Mouse (Mus musculus) adrenal gland, postnatal 10 days (tissue): ENCODE results near the gene Nfkbil1. TPM values are rescaled to one million over a fixed set of nuclear protein-coding genes. Genes with fewer than 3 reads are reported as not detected.

Source experiments
- DNase-seq: peaks from one replicate; pipeline ENCODE4 v3.0.0; 2021; ENCODE audit warnings: mixed read lengths
- total RNA-seq, 2 experiments: library from RNA; stranded (reverse); gene quantifications; 2 replicates each; pipeline ENCODE4 v1.2.3; 2021

Nfkbil1 gene
- total RNA-seq, 2 experiments from 2014 or later: 17.3 to 17.5 TPM

GRCm38 (mm10) chr17:35202442-35202841, 33.1 kb downstream of the Nfkbil1 start:
- DNase-seq: no peak

DNA sequence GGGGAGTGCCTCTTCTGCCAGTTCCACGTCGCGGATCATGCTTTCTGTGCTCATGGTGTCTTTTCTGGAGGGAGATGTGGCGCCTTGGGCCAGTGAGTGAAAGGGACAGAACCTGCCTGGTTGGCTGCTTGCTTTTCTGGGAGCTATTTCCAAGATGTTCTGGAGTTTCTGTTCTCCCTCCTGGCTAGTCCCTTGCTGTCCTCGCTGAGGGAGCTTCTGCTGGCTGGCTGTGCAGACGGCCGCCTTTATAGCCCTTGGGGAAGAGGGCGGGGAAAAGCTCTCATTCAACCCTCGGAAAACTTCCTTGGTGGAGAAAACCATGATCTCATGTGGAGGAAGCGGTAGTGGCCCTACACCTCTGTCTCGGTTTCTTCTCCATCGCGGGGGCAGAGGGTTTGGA, 33.8 kb downstream of the Nfkbil1 start, which contains the start of gene Tnf:
Tnf (minus strand) TSS at position 221 of the 400 bp plus-strand sequence.
- DNase-seq: peak; percentile 53

DNA sequence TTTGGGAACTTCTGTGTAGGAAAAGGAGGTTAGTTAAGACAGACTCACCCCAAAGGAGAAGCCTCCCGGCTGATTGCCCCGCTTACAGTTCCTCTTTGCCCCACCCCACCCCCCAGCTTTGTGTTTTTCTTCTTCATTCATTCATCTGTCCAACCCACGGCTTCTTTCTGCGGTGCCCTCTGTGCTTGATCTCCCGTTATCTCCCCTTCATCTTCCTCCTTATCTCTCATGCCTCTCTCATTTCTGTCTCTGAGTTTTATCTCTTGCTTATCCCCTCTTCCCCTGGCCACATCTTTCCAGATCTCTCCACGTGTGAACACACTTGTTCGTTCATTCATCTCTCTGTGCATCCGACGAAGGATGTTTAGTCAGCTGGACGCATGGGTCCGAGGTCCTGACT, 34.5 kb downstream of the Nfkbil1 start:
- DNase-seq: no peak

- DNase-seq: no peak
Measured at GRCm38 (mm10) chr17:35200398-35200797, 35.2 kb downstream of the Nfkbil1 start.

GRCm38 (mm10) chr17:35198946-35199345, 36.6 kb downstream of the Nfkbil1 start:
- no peak for DNase-seq

DNA sequence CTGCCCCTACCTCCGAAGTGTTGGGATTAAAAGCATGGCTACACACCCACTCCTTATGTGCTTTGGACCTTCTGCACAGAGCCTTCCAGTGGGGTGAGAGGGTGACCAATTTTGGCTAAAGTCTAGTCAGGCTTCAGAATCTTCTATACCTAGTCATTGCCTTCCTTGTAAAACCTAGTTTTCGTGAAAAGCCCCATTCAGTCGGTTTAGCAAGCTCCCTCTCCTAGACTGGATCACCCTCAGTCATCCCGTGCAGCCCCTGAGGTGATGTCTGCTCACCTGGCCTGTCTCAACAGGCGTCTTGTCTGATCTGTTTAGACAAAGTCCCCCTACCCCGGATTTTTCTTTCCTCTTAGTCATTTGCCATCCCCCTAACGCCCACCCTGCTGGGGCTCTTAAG, 37.6 kb downstream of the Nfkbil1 start:
- no peak for DNase-seq

DNA sequence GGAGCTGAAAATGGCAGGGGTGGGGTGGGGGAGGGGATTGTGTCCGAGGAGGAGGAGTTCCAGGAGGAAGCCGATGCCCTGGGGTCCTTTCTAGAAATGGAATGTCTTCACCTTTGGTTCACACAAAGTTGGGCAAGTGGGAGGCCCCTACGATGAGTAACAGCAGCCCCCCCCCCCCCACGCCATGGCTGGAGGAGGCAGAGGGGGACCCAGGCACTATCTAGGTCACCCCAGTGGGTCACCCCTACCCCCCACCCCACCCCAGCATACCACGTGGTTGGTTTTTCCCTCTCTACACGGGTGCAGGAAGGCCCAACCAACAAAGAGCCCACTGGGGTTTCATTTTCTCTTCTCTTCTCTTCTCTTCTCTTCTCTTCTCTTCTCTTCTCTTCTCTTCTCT, 38.5 kb downstream of the Nfkbil1 start:
- no peak for DNase-seq

- no peak for DNase-seq
Measured at GRCm38 (mm10) chr17:35196321-35196641, 39.3 kb downstream of the Nfkbil1 start.

- DNase-seq: peak; percentile 90
Measured at GRCm38 (mm10) chr17:35195631-35196320, 39.8 kb downstream of the Nfkbil1 start.

- DNase-seq: no peak
Measured at GRCm38 (mm10) chr17:35194844-35195630, 40.6 kb downstream of the Nfkbil1 start.

- peak; percentile 60 for DNase-seq
Measured at GRCm38 (mm10) chr17:35193881-35194843, 41.4 kb downstream of the Nfkbil1 start, which contains the start of gene Ltb. Gene Ltb, plus strand, starts transcription at chr17:35194439.

GRCm38 (mm10) chr17:35192924-35193323, 42.7 kb downstream of the Nfkbil1 start:
- peak; percentile 43 for DNase-seq

GRCm38 (mm10) chr17:35191723-35192122, 43.9 kb downstream of the Nfkbil1 start:
- DNase-seq: no peak

DNA sequence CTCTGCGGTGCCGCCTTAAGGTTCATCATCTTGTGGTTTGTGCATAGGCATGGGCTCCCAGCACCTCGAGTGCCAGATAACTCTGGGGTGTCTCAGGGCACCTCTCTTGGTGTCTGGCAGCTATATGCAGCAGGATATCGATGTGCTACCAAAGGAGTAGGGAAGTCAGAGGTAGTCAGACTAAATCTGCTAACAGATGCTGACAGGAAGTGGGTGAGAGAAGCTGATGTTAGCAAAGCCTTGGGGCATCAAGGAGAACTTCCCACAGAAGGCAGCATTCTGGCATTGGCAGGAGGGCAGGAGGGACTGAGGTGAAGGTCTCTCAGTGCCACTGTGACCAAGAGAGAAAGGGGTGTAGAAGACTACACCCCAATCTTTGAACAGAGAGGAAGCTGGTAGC, 45.5 kb downstream of the Nfkbil1 start:
- DNase-seq: no peak

GRCm38 (mm10) chr17:35189186-35189585, 46.4 kb downstream of the Nfkbil1 start:
- DNase-seq: no peak

DNA sequence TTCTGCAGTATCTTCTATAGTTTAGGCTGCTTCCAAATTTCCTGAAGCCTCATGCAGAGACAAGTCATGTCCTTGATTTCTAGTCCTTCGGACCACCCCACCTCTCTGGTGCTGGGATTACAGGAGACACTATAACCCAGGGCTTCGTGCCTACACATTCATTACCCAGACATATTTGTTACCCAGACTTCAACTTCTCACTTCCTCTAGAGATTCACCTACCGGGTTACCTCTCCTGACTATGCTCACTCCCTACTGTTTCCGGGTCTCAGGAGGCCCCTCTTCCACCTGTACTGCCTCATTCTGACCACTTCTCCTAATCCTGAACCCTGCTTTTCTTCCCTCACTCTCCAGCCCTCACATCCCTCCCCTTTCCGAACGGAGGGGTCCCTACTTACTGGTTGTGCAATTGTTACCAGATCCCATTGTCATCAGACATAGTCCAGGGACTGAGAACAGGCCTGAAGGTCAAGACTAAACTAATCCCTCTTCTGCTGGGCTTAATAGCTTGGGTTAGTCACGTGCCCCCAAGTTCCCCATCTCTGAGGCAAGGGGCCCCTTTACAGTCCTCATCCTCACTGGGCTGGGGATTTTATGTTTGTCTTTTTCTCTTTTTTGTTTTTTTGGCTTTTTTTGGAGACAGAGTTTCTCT, 47.5 kb downstream of the Nfkbil1 start, which contains the start of gene Lst1:
Lst1 (minus strand) TSS at position 481 of the 652 bp plus-strand sequence.
- DNase-seq: no peak

DNA sequence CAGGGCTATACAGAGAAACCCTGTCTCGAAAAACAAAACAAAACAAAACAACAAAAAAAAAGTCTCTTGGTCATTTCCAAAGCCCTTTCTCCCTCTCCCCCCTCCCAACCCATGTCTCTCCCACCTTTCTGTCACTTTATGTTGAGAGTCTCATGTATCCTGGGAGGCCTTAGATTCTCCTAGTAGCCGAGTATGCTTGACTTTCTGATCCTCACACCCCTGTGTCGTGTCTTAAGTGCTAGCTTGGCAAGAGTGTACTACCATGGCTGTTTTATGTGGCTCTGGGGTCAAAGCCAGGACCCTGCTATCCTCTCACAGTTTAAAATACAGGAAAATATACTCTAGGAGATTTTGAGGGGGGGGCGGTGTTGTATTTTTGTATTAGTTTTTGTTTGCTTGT, 48.2 kb downstream of the Nfkbil1 start:
- DNase-seq: no peak

DNA sequence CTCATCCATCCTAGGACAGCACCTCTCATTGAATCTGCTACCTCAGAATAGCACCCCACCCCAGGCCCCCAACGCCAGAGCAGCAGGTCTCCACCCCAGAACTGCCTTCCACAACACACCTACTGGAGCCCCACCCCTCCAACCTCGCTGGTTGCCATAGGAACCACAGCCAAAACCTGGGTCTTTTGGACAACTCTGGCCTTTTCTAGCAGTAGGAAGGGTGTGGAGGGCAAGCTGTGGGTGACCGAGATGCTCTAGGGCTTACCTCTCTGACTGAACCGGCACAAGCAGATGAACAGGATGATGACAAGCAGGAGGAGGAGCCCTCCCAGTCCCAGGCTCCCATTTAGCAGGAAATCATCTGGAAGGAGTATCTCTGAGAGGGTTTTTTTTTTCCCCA, 48.9 kb downstream of the Nfkbil1 start:
- no peak for DNase-seq

GRCm38 (mm10) chr17:35185639-35186611, 49.7 kb downstream of the Nfkbil1 start:
- peak; percentile 84 for DNase-seq

- DNase-seq: no peak
Measured at GRCm38 (mm10) chr17:35180093-35180492, 55.5 kb downstream of the Nfkbil1 start.

GRCm38 (mm10) chr17:35178528-35178927, 57.1 kb downstream of the Nfkbil1 start:
- peak; percentile 89 for DNase-seq
